Mouse (Mus musculus) heart, embryonic 14.5 days (tissue): ENCODE data around the gene Zfp462. TPM values are rescaled to one million over a fixed set of nuclear protein-coding genes. Genes with fewer than 3 reads are reported as not detected.

Source experiments
- ATAC-seq: fragments of 200-750 bp; cut with Nextera tagmentation; 2 replicates; pipeline ENCODE4 v1.8.0; 2017; ENCODE audit warnings: low read depth, moderate TSS enrichment; ENCODE audit not compliant: insufficient number of reproducible peaks, insufficient read depth, low FRiP score
- H3K27ac ChIP-seq, 2 experiments: fragments of 200-500 bp in 1 of 2; fragments of 300-500 bp in 1 of 2; sonication (generic) in 1 of 2; replicated peaks in 1 of 2; 2 replicates each; pipeline ENCODE4 v1.5.1; 2012 to 2014; ENCODE audit warnings: low read depth in 2 of 2, low read length in 2 of 2, control low read depth in 1 of 2, mild to moderate bottlenecking in 1 of 2, mixed read lengths in 1 of 2; ENCODE audit not compliant: control insufficient read depth in 1 of 2, insufficient read depth in 1 of 2
- H3K27me3 ChIP-seq: fragments of 300-500 bp; sonication (generic); 2 replicates; pipeline ENCODE4 v1.6.1; 2014; ENCODE audit warnings: mild to moderate bottlenecking, low read length, control low read depth; ENCODE audit not compliant: control insufficient read depth, insufficient read depth
- H3K36me3 ChIP-seq: fragments of 300-500 bp; sonication (generic); 2 replicates; pipeline ENCODE4 v1.6.1; 2014; ENCODE audit warnings: mild to moderate bottlenecking, control low read depth, low read length, mixed read lengths; ENCODE audit not compliant: control insufficient read depth, insufficient read depth
- H3K4me1 ChIP-seq, 2 experiments: fragments of 200-500 bp in 1 of 2; fragments of 300-500 bp in 1 of 2; sonication (generic) in 1 of 2; 2 replicates each; pipeline ENCODE4 v1.6.1; 2012 to 2014; ENCODE audit warnings: low read length in 2 of 2, control low read depth in 1 of 2, mixed read lengths in 1 of 2; ENCODE audit not compliant: control insufficient read depth in 2 of 2, insufficient read depth in 2 of 2
- H3K4me2 ChIP-seq: fragments of 300-500 bp; sonication (generic); 2 replicates; pipeline ENCODE4 v1.6.1; 2014; ENCODE audit warnings: mild to moderate bottlenecking, low read length
- H3K4me3 ChIP-seq, 2 experiments: fragments of 200-500 bp in 1 of 2; fragments of 300-500 bp in 1 of 2; sonication (generic) in 1 of 2; 2 replicates each; pipeline ENCODE4 v1.5.1; 2012 to 2014; ENCODE audit warnings: low read length in 2 of 2, mild to moderate bottlenecking in 2 of 2, control low read depth in 1 of 2, low read depth in 1 of 2, moderate library complexity in 1 of 2; ENCODE audit not compliant: control insufficient read depth in 1 of 2, insufficient read depth in 1 of 2
- H3K9ac ChIP-seq: fragments of 300-500 bp; sonication (generic); 2 replicates; pipeline ENCODE4 v1.6.1; 2014; ENCODE audit warnings: mild to moderate bottlenecking, low read length
- H3K9me3 ChIP-seq: fragments of 300-500 bp; sonication (generic); 2 replicates; pipeline ENCODE4 v1.6.1; 2016; ENCODE audit warnings: low read length, control low read depth; ENCODE audit not compliant: control insufficient read depth
- WGBS: fragments of 180-500 bp; shearing (Covaris S2); extraction: QIAGEN DNeasy Blood & Tissue Kit; methylation state at CpG from one replicate; pipeline ENCODE4 v1.1.7; 2014; 5-methylcytosine and 5-hydroxymethylcytosine counted together
- polyA plus RNA-seq: library from polyadenylated mRNA; unstranded; fragments of >200 nt; fragmentation: Nextera tagmentation; extraction: Ambion mirVana; gene quantifications from 2 replicates; pipeline ENCODE4 v1.2.1, GENCODE M21; 2014

The Zfp462 gene
- polyA plus RNA-seq, 1 experiment from 2014 or later = 3.7 TPM

- no peak for ATAC-seq
- Histone ChIP-seq H3K27me3 (no peaks in the 10 kb centered on the region), H3K36me3 (peaks cover 47% of the 10 kb centered on the region), H3K4me1 (peaks cover 3% of the 10 kb centered on the region in 2 experiments; a peak in 3 of 4 replicates), H3K9me3 (no peaks in the 10 kb centered on the region), H3K27ac (no peak overlapping the region), H3K4me3 (no peak overlapping the region), H3K4me2 (no peak overlapping the region), H3K9ac (no peak overlapping the region)
- WGBS = 70% methylated on average over 11 of the region's 11 CpGs
These were observed 132.5 kb downstream of the Zfp462 start for GRCm38 (mm10) chr4:55077133-55077889.

- H3K27me3 ChIP-seq = no peaks in the 10 kb centered on the region
- no peak overlapping the region for H3K4me2 ChIP-seq
- 75% methylated on average over 16 of the region's 16 CpGs for WGBS
- no peak overlapping the region for H3K9ac ChIP-seq
- H3K4me3 ChIP-seq = no peak overlapping the region
- H3K9me3 ChIP-seq = no peaks in the 10 kb centered on the region
- H3K27ac ChIP-seq = no peak overlapping the region
- peaks cover 3% of the 10 kb centered on the region in 2 experiments; a peak in 3 of 4 replicates for H3K4me1 ChIP-seq
- no peak for ATAC-seq
- peaks cover 42% of the 10 kb centered on the region for H3K36me3 ChIP-seq
These were observed 133.3 kb downstream of the Zfp462 start for GRCm38 (mm10) chr4:55077902-55078716.

DNA sequence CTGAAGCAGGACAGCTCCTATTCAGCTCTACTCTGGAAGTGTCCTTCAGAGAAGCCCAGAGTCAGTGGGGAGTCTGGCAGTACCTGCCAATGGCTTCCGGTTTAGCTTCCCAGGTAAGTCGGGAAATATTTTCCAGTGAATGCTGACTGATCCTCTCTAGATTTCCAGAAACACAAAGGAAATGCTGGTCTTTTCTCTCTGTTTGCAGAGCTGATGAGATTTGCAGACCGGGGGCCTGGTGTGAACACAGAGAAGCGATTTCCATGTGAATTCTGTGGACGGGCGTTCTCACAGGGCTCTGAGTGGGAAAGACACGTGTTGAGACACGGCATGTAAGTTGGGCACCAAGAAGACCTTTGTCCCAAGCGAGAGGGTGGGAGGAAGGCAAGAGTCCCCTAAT lies 134.2 kb downstream of the Zfp462 start:
- peaks cover 40% of the 10 kb centered on the region for H3K36me3 ChIP-seq
- no peak for ATAC-seq
- H3K27me3 ChIP-seq = no peaks in the 10 kb centered on the region
- H3K4me3 ChIP-seq = no peak overlapping the region
- H3K4me2 ChIP-seq = no peak overlapping the region
- peaks cover 3% of the 10 kb centered on the region in 2 experiments; a peak in 3 of 4 replicates for H3K4me1 ChIP-seq
- no peak overlapping the region for H3K27ac ChIP-seq
- WGBS = 94% methylated on average over 9 of the region's 9 CpGs
- no peak overlapping the region for H3K9ac ChIP-seq
- H3K9me3 ChIP-seq = no peaks in the 10 kb centered on the region

DNA sequence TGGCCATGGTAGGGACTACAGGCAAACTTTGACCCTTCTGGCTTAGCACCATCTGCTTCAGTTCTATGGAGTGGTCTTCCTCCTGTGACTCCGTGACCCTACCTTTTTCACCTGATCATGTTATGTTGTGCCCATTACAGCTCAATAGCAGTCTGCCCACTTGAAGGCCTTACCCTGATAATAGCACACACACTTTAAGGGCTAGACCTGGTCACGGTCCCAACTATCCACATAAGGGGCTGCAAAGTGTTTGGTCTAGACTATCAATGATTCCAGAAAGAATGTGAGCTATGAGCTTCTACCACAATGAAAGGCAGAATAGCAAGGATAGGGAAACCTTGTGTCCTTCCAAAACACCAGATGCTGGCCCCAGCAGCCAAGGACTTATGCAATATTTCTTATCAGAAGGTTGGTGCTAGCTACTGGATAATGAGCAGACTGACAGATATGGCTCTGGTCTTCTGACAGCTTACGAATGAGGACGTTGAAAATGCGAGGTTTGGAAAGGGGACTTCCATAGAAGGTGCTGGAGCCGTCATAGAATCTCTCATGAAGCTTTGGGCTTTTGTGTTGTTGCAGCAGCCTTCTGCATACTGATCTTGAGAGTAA lies 139.3 kb downstream of the Zfp462 start:
- no peak for ATAC-seq
- no peaks in the 10 kb centered on the region for H3K27me3 ChIP-seq
- no peaks in the 10 kb centered on the region for H3K4me1 ChIP-seq
- H3K4me2 ChIP-seq = no peak overlapping the region
- no peak overlapping the region for H3K4me3 ChIP-seq
- no peak overlapping the region for H3K9ac ChIP-seq
- WGBS = 47% methylated on average over 6 of the region's 6 CpGs
- peaks cover 26% of the 10 kb centered on the region for H3K36me3 ChIP-seq
- H3K27ac ChIP-seq = no peak overlapping the region
- no peaks in the 10 kb centered on the region for H3K9me3 ChIP-seq

GRCm38 (mm10) chr4:55088153-55088552 lies 143.3 kb downstream of the Zfp462 start:
- H3K9ac ChIP-seq = no peak overlapping the region
- WGBS = 90% methylated on average over 3 of the region's 3 CpGs
- no peak for ATAC-seq
- H3K4me3 ChIP-seq = no peak overlapping the region
- no peak overlapping the region for H3K4me2 ChIP-seq
- no peaks in the 10 kb centered on the region for H3K9me3 ChIP-seq
- H3K27me3 ChIP-seq = no peaks in the 10 kb centered on the region
- H3K27ac ChIP-seq = no peak overlapping the region
- no peaks in the 10 kb centered on the region for H3K4me1 ChIP-seq
- H3K36me3 ChIP-seq = peaks cover 3% of the 10 kb centered on the region; the same call in 1 of the 2 replicates

- no peaks in the 10 kb centered on the region for H3K9me3 ChIP-seq
- H3K4me1 ChIP-seq = no peaks in the 10 kb centered on the region
- H3K4me3 ChIP-seq = no peak overlapping the region
- H3K4me2 ChIP-seq = no peak overlapping the region
- no peak for ATAC-seq
- WGBS = 53% methylated on average over 6 of the region's 6 CpGs
- H3K27me3 ChIP-seq = no peaks in the 10 kb centered on the region
- H3K36me3 ChIP-seq = no peaks in the 10 kb centered on the region
- no peak overlapping the region for H3K27ac ChIP-seq
- no peak overlapping the region for H3K9ac ChIP-seq
These were observed 144.1 kb downstream of the Zfp462 start for GRCm38 (mm10) chr4:55088922-55089321.

GRCm38 (mm10) chr4:55097157-55097556 lies 152.3 kb downstream of the Zfp462 start:
- no peak overlapping the region for H3K27ac ChIP-seq
- 50% methylated on average over 2 of the region's 2 CpGs for WGBS
- no peak for ATAC-seq
- no peak overlapping the region for H3K4me2 ChIP-seq
- no peaks in the 10 kb centered on the region for H3K36me3 ChIP-seq
- no peaks in the 10 kb centered on the region for H3K9me3 ChIP-seq
- H3K4me3 ChIP-seq = no peak overlapping the region
- no peak overlapping the region for H3K9ac ChIP-seq
- peaks cover 0 to 4% of the 10 kb centered on the region in 2 experiments; a peak in 2 of 4 replicates for H3K4me1 ChIP-seq
- H3K27me3 ChIP-seq = no peaks in the 10 kb centered on the region
